Mouse (Mus musculus) activated CD4-positive, CD25-positive, alpha-beta regulatory T cell, adult 4 months (primary cell): ENCODE data around the gene Fmod. TPM values are rescaled to one million over a fixed set of nuclear protein-coding genes. Genes with fewer than 3 reads are reported as not detected.

Source experiments
- ATAC-seq: one replicate; pipeline ENCODE4 v1.8.0; 2017
- polyA plus RNA-seq, 2 experiments: library from polyadenylated mRNA; unstranded; fragments of 100-300 nt; shearing (Covaris generic); gene quantifications; one replicate each; pipeline ENCODE4 v1.2.1; 2017

The Fmod gene
- polyA plus RNA-seq, 2 experiments from 2014 or later: not detected

DNA sequence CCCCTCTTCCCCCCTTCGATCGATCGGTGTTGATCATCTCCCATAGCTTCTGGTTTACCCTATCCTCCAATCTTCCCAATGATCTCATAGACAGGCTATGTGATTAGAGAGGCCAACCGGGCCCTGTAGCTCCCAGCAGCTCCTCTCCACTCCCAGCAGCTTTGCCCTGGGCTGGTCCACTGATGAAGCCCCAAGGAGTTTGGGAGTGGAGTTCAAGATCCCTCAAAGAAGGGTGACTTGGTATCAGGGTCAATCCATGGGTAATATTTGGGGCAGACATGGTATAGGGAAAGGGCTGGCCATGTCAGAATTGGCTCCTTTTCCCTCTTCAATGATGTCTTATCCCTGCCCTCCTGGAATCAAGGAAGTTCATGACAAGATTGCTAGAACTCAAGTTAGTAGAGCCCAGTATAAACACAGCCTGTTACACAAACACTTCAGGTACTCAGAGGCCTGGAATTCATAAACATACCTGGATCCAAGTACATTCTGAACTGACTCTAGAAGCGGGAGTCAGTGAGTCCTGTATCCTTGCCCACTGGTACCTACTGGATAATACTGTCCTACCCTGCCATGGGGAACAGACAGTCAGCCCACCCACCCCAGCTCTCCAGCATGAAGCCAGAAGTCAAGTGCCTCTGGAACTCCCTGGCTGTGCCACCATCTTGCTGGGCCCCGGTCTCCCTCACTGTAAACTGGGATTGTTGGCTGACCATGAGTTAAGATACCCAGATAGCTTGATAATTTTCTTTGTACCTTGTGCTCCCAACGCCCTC is 60.2 kb downstream of the Fmod start:
- ATAC-seq: no peak

Other genes with a start within 250 kb of the Fmod start
- gene Atp2b4, start 236.2 kb upstream of the Fmod start, polyA plus RNA-seq: 10 to 100 TPM; 17.8 to 19.0 TPM
- gene Optc, start 129.3 kb upstream of the Fmod start, polyA plus RNA-seq: not detected
- gene Prelp, start 115.8 kb upstream of the Fmod start, polyA plus RNA-seq: not detected
- gene Btg2, start 41.9 kb downstream of the Fmod start, polyA plus RNA-seq: 100 to 1,000 TPM; 174 to 181 TPM
- gene Chit1, start 74.0 kb downstream of the Fmod start, polyA plus RNA-seq: not detected
- not detected for gene Chil1, start 144.9 kb downstream of the Fmod start, polyA plus RNA-seq
- not detected for gene Mybph, start 156.2 kb downstream of the Fmod start, polyA plus RNA-seq
- gene Adora1, start 198.2 kb downstream of the Fmod start, polyA plus RNA-seq: under 1 TPM in 1 of 2 experiments, not detected in 1; 0.15 TPM